Mouse (Mus musculus) kidney, postnatal 25 days (tissue): Measurements from ENCODE around the gene Zbtb7a.

Experiments
- DNase-seq, 2 experiments: peaks; one replicate each; pipeline ENCODE4 v3.0.0; 2021; ENCODE audit warnings: mixed read lengths in 2 of 2

The Zbtb7a gene

DNA sequence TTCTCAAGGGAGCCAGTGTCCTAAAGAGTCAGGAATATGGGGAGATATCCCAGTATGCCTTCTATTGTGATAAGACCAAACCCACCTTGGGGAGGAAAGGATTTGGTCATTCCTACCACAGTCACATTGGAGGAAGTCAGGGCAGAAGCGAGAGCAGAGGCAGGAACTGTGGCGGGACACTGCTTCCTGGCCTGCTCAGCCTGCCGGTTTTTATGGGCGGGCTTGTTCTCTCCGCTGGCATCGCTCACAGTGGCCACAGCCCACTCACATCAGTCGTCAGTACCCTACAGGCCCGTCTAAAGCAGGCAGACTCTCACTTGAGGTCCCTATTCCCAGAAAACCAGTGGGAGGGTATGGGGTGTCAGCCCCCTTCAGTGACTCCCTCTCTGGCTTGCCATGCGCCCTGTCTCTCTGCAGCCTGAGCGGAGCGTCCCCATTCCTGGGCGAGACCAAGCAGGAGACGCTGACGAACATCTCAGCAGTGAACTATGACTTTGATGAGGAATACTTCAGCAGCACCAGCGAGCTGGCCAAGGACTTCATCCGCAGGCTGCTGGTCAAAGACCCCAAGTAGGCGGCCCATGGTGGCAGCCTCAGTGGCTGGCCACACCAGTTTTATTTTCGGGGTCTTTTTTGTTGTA, 56.4 kb downstream of the Zbtb7a start:
- peak in 1 of 2 experiments; percentile 56 for DNase-seq

DNA sequence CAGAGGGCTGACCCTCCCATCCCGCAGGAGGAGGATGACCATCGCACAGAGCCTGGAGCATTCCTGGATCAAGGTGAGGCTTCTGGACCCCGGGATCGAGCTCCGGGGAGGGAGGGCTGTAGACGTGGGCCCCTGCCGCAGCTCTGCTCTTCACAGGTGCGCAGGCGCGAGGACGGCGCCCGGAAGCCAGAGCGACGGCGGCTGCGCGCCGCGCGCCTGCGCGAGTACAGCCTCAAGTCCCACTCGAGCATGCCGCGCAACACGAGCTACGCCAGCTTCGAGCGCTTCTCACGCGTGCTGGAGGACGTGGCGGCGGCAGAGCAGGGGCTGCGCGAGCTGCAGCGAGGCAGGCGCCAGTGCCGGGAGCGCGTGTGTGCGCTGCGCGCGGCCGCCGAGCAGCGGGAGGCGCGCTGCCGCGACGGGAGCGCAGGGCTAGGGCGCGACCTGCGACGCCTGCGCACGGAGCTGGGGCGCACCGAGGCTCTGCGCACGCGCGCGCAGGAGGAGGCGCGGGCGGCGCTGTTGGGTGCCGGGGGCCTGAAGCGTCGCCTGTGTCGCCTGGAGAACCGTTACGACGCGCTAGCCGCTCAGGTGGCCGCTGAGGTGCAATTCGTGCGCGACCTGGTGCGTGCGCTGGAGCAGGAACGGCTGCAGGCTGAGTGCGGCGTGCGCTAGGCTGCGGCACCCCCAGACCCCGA, 57.4 kb downstream of the Zbtb7a start:
- peak; percentile 81 to 91 for DNase-seq

DNA sequence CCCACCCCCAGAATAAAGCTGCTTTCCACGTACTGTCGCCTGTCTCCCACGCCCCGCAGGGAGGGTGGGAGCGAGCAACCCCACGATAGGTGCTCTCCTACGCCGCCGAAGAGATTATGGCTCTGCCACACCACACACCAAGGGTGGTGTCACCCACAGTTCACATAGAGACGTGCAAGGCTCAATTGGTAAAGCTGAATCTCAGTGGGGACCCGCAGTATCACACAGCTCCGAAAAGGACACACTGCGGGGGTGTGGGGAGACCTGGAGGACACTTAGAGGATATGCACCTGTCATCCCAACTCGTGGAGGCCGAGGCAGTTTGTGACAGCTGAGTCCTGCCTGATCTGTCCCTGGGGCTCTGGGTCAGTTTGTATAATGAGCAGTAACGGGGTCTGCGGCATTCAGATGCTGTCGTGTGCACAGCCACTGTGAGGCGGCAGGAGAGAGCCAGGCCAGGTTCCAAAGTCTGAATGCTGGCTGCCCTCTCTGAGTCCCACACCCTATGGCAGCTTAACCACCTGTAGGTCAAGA, 58.0 kb downstream of the Zbtb7a start:
- peak in 1 of 2 experiments; percentile 71 for DNase-seq

DNA sequence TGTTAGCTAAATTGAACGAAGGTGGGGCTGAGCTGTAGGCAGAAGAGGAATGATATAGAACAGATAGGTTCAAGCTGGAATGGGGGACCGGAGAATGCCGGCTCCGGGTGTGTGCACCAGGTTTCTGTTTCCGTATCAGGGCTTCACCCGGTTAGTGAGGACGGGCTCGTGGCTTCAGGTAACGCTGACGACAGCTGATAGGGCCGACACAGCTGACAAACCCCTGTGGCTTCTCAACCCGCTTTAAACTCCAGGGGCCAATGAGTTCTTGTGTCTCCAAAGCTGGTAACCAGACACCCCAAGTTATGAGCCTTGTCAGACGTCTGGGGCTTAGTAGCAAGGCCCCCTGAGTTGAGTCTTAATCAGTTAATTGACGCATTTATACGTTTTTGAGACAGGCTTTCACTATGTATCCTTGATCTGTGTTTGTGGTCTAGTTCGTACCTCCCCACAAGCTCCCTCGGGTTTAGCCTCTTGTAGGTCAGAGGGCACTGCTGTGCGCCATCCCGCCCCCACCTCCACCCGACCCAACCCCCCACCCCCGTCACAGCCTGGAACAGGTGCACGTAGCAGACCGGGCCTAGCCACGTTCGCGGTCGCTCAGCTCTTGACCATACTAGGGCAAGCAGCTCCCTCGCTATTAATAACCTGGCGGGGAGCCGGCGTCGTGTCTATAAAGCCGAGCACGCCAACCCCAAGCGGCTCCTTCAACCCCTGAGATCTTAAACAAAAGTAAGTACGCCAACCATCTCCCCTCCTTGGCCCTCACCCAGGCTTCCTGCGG, 59.2 kb downstream of the Zbtb7a start:
- peak in 1 of 2 experiments; percentile 57 for DNase-seq

DNA sequence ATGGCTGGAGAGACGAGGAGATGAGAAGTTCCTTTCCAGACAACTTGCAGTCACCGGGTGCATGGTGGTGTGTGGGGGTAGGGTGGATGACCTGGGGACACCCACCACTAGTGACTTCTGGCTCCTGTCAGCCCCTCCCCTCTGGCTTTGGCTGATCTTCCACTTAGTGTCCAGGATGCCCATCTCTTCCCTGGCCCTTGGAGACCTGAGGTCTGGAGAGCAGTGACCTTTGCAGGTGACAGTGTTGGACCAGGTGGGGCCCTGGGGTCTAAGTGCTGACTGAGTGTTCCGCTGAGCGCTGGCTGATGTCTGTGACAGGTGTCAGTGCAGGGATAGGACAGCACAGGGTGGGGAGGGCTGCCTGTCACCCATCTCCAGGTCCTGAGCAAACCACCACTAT, 60.3 kb downstream of the Zbtb7a start:
- no peak for DNase-seq

DNA sequence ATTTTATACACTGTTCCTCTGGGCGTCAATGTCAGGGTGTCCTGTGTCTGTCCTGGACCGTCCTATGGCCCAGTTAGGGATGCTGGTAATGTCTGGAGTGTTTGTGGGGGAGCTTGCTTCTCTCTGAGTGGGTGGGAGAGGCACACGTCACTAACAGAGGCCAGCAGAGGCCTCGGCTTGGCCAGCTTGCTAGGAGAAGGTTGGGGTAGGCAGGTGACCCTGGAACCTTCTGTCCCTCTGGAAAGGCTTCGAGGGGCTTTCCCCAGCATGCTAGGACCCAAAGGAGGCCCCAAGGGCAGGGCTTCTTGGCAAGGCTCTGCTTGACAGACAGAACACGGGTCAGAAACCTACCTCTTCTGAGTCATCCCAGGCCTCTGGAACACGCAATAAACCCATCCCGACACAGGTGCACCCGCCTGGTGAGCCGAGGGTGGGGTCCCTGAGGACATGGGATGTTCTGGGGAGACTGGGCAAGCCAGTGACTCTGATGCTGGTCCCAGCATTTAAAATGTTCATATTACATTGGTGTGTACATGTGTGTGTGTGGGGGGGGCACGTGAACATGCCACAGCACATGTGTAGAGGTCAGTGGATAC, 61.5 kb downstream of the Zbtb7a start:
- DNase-seq = no peak

DNA sequence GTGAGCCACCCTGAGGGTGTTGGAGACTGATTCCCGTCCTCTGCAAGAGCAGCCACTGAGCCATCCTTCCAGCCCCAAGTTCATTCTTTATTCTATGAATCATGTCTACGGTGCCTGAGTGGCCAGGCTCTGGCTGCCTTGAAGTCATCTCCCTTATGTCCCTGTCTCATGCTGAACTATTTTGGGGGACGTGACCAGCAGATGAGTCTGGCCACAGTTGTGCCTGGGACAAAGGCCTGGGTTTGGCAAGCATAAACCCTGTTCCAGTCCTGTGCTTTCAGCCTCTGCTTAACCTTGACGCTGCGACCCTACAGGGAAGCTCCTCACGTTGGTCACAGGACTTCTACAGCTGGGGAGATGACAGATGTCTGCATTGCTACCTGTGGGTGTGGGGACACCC, 62.3 kb downstream of the Zbtb7a start:
- no peak for DNase-seq

DNA sequence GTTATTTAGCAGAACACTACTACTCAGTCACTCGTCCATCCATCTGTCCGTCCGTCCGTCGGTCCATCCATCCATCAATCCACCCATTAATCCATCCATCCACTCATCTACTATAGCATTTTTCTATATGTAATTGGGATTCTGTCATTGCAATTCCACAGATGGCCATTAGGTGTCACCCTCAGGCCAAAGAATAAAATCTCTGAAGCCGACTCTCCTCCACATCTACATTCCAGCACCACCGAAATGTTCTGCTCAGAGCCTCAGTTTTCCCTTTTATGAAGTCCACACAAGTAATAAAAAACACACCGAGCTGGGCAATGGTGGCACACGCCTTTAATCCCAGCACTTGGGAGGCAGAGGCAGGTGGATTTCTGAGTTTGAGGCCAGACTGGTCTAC, 63.2 kb downstream of the Zbtb7a start:
- DNase-seq = peak in 1 of 2 experiments; percentile 79

DNA sequence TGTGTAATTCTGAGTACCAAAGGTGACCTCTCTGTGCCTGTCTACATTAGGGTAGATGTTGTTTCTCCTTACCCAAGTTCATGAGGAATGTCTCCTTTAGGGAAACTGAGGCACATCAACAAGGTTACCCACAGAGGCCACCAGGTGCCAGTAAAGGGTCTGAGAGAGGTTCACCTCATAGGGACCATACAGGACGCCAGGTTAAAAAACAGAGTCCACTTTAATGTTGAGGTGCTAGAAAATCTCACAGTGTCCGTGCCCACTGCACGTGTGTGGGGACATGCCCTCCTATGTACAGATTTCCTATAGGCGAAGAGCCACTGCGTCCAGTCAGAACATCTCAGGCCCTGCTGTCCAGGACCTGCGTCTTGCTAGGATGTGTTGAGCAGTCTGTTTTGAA, 64.0 kb downstream of the Zbtb7a start:
- DNase-seq = no peak

DNA sequence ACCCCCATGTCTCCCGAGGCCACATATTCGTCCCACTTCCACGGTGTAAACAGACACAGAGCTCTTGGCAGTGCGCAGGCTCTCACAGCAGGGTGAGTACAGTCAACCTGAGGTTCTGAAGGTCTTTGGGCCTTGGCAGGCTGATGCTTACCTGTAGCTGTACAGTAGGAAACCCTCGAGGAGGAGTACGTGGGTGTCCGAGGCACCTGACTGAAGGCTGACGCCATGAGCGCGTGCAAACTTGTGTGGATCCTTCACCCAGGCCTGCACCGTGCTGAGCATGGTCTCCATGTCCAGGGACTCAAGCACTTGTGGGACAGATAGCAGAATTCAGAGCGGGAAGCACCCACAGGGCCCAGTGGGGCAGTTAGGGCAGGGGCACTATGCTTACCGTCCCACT, 65.1 kb downstream of the Zbtb7a start:
- no peak for DNase-seq

DNA sequence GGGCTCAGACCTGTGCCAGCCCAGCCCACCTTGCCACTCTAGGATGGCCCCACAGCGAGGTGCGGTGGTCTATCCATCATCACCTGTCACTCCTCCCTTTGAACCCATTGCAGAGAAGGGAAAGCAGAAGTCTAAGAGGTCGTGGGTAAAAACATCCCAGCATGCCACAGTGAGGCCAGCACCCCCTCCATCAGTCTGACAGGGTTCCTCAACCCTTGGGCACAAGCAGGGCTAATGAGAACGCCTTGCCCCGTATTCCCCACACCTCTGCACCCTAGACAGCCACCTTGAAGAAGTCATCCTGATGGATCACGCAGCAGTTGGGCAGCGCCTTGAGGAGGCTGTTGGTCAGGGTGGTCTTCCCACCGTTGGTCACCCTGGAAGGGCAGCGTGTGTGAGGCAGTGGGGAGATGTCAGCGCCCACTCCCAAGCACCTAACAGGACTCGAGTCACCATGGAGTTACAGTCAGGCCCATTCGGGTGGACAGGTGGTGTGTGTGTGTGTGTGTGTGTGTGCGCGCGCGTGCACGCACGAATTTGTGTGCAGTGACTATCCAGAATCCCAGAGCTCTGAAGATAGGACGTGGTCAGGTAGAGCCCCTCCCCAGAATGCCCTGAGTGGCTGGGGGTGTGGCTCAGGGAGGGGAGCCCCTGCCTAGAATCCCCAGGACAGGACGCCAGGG, 65.7 kb downstream of the Zbtb7a start:
- DNase-seq = no peak

DNA sequence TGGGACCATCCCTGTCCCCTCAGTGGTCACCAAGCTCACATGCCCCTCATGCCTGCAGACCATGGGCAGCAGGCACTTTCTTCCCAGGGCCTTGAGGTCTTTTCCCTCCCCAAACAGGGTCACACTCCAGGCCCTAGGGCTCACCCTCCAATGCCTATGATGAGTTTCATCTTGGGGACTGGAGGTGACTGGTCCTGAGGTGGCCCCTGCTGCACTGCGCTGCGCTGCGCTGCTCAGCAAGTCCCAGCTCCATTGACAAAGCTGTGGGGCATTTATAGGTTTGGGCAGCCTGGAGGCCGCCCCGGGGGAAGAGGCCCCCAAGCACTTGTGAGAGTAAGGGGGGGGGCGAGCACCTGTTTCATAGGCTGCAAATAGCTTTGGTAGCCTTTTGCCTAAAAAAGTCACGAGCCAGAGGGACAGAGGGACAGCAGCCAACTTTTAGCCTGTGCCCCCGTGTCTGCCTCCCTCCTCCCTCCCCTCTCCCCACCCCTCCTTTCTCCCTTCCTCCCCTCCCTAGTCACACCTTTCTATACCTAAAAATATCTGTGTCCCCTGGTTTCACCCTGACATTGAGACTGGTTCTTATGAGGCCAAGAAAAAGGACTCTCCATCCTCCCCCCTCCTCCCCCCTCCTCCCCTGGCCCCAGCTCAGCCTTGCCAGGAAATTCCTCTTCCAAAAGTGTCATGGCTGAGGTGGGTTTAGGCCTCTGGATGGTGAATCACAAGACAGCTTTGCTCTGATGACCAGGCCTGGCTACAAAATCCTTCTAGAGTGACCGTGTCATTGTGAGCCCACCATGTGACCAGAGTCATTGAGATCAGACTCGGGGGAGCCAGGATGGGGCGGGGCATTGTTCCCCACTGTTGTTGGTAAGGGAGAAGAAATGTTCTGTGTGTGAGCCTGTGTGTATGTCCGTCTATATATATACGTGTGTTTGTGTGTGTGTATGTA, 67.1 kb downstream of the Zbtb7a start, which contains the start of gene Nmrk2:
Gene Nmrk2, minus strand, starts transcription at position 245 of the 952 bp plus-strand sequence.
- DNase-seq = no peak
